Mouse (Mus musculus): ENCODE measurements around the gene Fam89b. TPM values are rescaled to one million over a fixed set of nuclear protein-coding genes. Genes with fewer than 3 reads are reported as not detected.

Gene Fam89b
- total RNA-seq, 1 experiment: 16.4 TPM

DNA sequence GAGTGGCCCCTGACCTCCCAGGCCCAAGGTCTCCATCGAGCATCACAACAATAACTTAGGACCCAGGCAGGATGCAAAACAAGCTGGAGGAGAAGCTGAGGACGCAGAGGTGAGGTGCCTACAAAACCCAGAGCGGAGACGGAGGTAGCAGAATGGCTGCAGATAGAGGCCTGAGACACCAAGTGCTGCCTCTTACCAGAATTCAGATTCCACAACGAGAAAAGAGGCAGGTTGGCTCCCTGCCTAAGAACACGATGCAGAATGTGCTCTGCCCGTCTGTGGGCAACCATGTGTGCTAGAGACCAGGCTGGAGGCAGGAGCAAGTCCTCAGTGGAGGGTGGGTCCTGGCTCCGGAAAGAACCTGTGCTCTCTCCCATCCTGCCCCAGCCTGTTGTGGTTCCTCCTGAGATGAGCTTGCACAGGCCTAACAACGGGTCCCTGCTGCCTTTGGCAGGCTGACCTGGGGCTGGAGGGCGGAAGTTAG is 36.5 kb downstream of the Fam89b start:
- peaks cover 0 to 12% of the 10 kb centered on the region in 2 experiments; a peak in 1 of 4 replicates for H3K4me1 ChIP-seq (ENCODE audit: control insufficient read depth in 2 of 2, insufficient read depth in 2 of 2, low read length in 2 of 2, poor library complexity in 1 of 2)
- no peak for DNase-seq (ENCODE audit: low read depth, low spot score)
- in situ Hi-C loops (cut with MboI; ENCODE audit: low sequenced_read_pairs in 2 of 2, unreplicated experiment in 2 of 2): no loop called here
- H3K9me3 ChIP-seq (ENCODE audit: control insufficient read depth, insufficient read depth, low read depth, low read length): no peaks in the 10 kb centered on the region
- H3K27ac ChIP-seq (ENCODE audit: insufficient read depth, low read depth, low read length, poor library complexity, severe bottlenecking): no peak overlapping the region
- no peak overlapping the region for H3K9ac ChIP-seq (ENCODE audit: insufficient read depth, low read depth, low read length, poor library complexity, severe bottlenecking)
- H3K4me3 ChIP-seq (ENCODE audit: insufficient read depth in 1 of 2, low read depth in 1 of 2, low read length in 2 of 2, poor library complexity in 1 of 2, severe bottlenecking in 1 of 2): no peak overlapping the region
- peaks cover 4% of the 10 kb centered on the region; the same call in 1 of the 2 replicates for H3K36me3 ChIP-seq (ENCODE audit: control insufficient read depth, insufficient read depth, low read length, poor library complexity, severe bottlenecking)
- no peak for TF ChIP-seq CHD2 (IDR thresholded peaks at IDR 0.05; ENCODE audit: low read depth, low read length)
- no peak for TF ChIP-seq MAFK (IDR thresholded peaks at IDR 0.05; ENCODE audit: insufficient read depth, low read depth, low read length)
- no peak for TF ChIP-seq HCFC1 (IDR thresholded peaks at IDR 0.05; ENCODE audit: borderline replicate concordance, insufficient read depth, low read length)
- no peak for TF ChIP-seq ZNF384 (IDR thresholded peaks at IDR 0.05; ENCODE audit: low read depth, low read length)
- TF ChIP-seq ZC3H11A (IDR thresholded peaks at IDR 0.05; ENCODE audit: borderline replicate concordance, low read depth, low read length): no peak

DNA sequence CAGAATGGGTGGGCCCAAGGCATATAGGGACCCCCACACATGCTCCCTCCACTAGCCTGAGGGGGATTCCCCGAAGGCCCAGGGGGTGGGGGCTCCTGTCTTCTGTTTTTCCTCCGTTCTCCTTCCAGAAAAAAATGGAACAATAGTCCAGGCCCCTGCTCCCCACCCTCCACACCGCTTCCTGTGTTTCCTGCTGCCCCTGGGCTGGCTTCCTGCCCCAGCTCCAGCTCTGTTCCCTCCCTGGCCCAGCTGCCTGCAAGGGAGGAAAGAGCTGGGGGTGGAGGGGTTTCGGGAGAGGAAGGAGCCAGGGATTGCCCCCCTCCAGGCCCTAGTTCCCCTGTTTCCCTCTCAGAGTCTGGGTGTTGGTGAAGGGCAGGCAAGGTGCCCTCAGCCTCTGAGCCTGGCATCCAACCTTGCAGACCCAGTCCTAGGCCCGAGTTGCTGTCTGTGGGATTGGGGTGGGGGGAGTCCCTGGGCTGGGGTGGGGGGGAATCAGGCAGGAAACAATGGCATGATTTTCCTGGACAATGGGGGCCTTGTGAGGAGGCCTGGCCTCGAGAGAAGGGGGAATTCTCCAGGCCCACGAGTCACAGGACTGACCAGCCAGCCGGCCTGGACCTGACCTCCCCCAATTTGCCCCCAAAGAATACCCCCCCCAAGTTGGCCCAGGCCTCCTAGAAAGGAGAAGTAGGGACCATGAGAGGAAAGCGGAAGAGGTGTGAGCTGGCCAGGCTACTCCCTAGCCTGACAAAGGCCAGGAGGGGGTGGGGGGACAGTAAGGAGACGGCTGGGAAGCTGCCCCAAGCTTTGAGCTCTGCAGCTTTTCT is 37.2 kb downstream of the Fam89b start:
- H3K27ac ChIP-seq (ENCODE audit: insufficient read depth, low read depth, low read length, poor library complexity, severe bottlenecking): no peak overlapping the region
- no peak overlapping the region for H3K4me3 ChIP-seq (ENCODE audit: insufficient read depth in 1 of 2, low read depth in 1 of 2, low read length in 2 of 2, poor library complexity in 1 of 2, severe bottlenecking in 1 of 2)
- TF ChIP-seq CHD2 (IDR thresholded peaks at IDR 0.05; ENCODE audit: low read depth, low read length): no peak
- no peak for TF ChIP-seq HCFC1 (IDR thresholded peaks at IDR 0.05; ENCODE audit: borderline replicate concordance, insufficient read depth, low read length)
- no peak for TF ChIP-seq ZNF384 (IDR thresholded peaks at IDR 0.05; ENCODE audit: low read depth, low read length)
- TF ChIP-seq ZC3H11A (IDR thresholded peaks at IDR 0.05; ENCODE audit: borderline replicate concordance, low read depth, low read length): no peak
- TF ChIP-seq MAFK (IDR thresholded peaks at IDR 0.05; ENCODE audit: insufficient read depth, low read depth, low read length): no peak
- H3K4me1 ChIP-seq (ENCODE audit: control insufficient read depth in 2 of 2, insufficient read depth in 2 of 2, low read length in 2 of 2, poor library complexity in 1 of 2): peaks cover 4 to 16% of the 10 kb centered on the region in 2 experiments; a peak in 2 of 4 replicates
- no peaks in the 10 kb centered on the region for H3K9me3 ChIP-seq (ENCODE audit: control insufficient read depth, insufficient read depth, low read depth, low read length)
- no peak overlapping the region for H3K9ac ChIP-seq (ENCODE audit: insufficient read depth, low read depth, low read length, poor library complexity, severe bottlenecking)
- in situ Hi-C loops (cut with MboI; ENCODE audit: low sequenced_read_pairs in 2 of 2, unreplicated experiment in 2 of 2): no loop called here
- no peak for DNase-seq (ENCODE audit: low read depth, low spot score)
- peaks cover 4% of the 10 kb centered on the region; the same call in 1 of the 2 replicates for H3K36me3 ChIP-seq (ENCODE audit: control insufficient read depth, insufficient read depth, low read length, poor library complexity, severe bottlenecking)

DNA sequence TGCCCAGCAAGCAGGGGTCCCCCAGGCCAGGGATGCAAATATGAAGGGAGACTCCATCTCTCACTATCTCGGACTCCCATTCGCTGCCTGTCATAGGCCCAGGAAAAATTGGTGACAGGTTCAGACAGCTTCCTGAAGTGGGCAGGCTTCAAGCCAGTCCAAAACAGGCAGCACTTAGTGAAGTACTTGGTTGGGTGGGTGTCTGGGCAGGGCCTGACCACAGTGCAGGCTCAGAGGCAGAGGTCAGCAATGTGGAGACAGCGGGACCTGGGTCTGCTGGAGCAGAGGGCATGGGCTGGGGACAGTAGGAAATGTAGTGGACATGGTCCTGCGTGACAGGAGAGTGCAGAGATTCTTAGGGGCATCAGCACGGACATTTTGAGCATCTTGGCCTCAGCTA is 37.9 kb downstream of the Fam89b start:
- TF ChIP-seq MAFK (IDR thresholded peaks at IDR 0.05; ENCODE audit: insufficient read depth, low read depth, low read length): no peak
- no peak for TF ChIP-seq HCFC1 (IDR thresholded peaks at IDR 0.05; ENCODE audit: borderline replicate concordance, insufficient read depth, low read length)
- no peak for TF ChIP-seq ZNF384 (IDR thresholded peaks at IDR 0.05; ENCODE audit: low read depth, low read length)
- TF ChIP-seq ZC3H11A (IDR thresholded peaks at IDR 0.05; ENCODE audit: borderline replicate concordance, low read depth, low read length): no peak
- no peak for TF ChIP-seq CHD2 (IDR thresholded peaks at IDR 0.05; ENCODE audit: low read depth, low read length)
- DNase-seq (ENCODE audit: low read depth, low spot score): no peak
- Histone ChIP-seq H3K9ac (ENCODE audit: insufficient read depth, low read depth, low read length, poor library complexity, severe bottlenecking) (no peak overlapping the region), H3K4me1 (ENCODE audit: control insufficient read depth in 2 of 2, insufficient read depth in 2 of 2, low read length in 2 of 2, poor library complexity in 1 of 2) (peaks cover 4 to 17% of the 10 kb centered on the region in 2 experiments; a peak in 2 of 4 replicates), H3K4me3 (ENCODE audit: insufficient read depth in 1 of 2, low read depth in 1 of 2, low read length in 2 of 2, poor library complexity in 1 of 2, severe bottlenecking in 1 of 2) (no peak overlapping the region), H3K9me3 (ENCODE audit: control insufficient read depth, insufficient read depth, low read depth, low read length) (no peaks in the 10 kb centered on the region), H3K36me3 (ENCODE audit: control insufficient read depth, insufficient read depth, low read length, poor library complexity, severe bottlenecking) (peaks cover 4% of the 10 kb centered on the region; the same call in 1 of the 2 replicates), H3K27ac (ENCODE audit: insufficient read depth, low read depth, low read length, poor library complexity, severe bottlenecking) (no peak overlapping the region)
- in situ Hi-C loops (cut with MboI; ENCODE audit: low sequenced_read_pairs in 2 of 2, unreplicated experiment in 2 of 2): no loop called here

DNA sequence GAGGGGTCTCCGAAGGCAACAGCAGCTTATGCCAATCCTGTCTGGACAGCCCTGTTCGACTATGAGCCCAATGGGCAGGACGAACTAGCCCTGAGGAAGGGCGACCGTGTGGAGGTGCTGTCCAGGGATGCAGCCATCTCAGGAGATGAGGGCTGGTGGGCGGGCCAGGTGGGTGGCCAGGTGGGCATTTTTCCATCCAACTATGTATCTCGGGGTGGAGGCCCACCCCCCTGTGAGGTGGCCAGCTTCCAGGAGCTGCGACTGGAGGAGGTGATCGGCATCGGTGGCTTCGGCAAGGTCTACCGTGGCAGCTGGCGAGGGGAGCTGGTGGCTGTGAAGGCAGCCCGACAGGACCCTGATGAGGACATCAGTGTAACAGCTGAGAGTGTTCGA is 39.1 kb downstream of the Fam89b start:
- Histone ChIP-seq H3K4me1 (ENCODE audit: control insufficient read depth in 2 of 2, insufficient read depth in 2 of 2, low read length in 2 of 2, poor library complexity in 1 of 2) (peaks cover 4 to 16% of the 10 kb centered on the region in 2 experiments; a peak in 2 of 4 replicates), H3K9me3 (ENCODE audit: control insufficient read depth, insufficient read depth, low read depth, low read length) (no peaks in the 10 kb centered on the region), H3K27ac (ENCODE audit: insufficient read depth, low read depth, low read length, poor library complexity, severe bottlenecking) (no peak overlapping the region), H3K4me3 (ENCODE audit: insufficient read depth in 1 of 2, low read depth in 1 of 2, low read length in 2 of 2, poor library complexity in 1 of 2, severe bottlenecking in 1 of 2) (peak overlapping the region; percentile 81 to 90), H3K36me3 (ENCODE audit: control insufficient read depth, insufficient read depth, low read length, poor library complexity, severe bottlenecking) (peaks cover 15% of the 10 kb centered on the region), H3K9ac (ENCODE audit: insufficient read depth, low read depth, low read length, poor library complexity, severe bottlenecking) (peak overlapping the region; percentile 67)
- TF ChIP-seq ZNF384 (IDR thresholded peaks at IDR 0.05; ENCODE audit: low read depth, low read length) (no peak), ZC3H11A (IDR thresholded peaks at IDR 0.05; ENCODE audit: borderline replicate concordance, low read depth, low read length) (no peak), HCFC1 (IDR thresholded peaks at IDR 0.05; ENCODE audit: borderline replicate concordance, insufficient read depth, low read length) (no peak), MAFK (IDR thresholded peaks at IDR 0.05; ENCODE audit: insufficient read depth, low read depth, low read length) (no peak), CHD2 (IDR thresholded peaks at IDR 0.05; ENCODE audit: low read depth, low read length) (no peak)
- no peak for DNase-seq (ENCODE audit: low read depth, low spot score)
- in situ Hi-C loops (cut with MboI; ENCODE audit: low sequenced_read_pairs in 2 of 2, unreplicated experiment in 2 of 2): no loop called here

All from ES-E14 (cell line).